Mouse (Mus musculus): ENCODE results near the gene Col23a1. TPM values are rescaled to one million over a fixed set of nuclear protein-coding genes. Genes with fewer than 3 reads are reported as not detected.

The Col23a1 gene
- polyA plus RNA-seq, 1 experiment, result 0.76 TPM

DNA sequence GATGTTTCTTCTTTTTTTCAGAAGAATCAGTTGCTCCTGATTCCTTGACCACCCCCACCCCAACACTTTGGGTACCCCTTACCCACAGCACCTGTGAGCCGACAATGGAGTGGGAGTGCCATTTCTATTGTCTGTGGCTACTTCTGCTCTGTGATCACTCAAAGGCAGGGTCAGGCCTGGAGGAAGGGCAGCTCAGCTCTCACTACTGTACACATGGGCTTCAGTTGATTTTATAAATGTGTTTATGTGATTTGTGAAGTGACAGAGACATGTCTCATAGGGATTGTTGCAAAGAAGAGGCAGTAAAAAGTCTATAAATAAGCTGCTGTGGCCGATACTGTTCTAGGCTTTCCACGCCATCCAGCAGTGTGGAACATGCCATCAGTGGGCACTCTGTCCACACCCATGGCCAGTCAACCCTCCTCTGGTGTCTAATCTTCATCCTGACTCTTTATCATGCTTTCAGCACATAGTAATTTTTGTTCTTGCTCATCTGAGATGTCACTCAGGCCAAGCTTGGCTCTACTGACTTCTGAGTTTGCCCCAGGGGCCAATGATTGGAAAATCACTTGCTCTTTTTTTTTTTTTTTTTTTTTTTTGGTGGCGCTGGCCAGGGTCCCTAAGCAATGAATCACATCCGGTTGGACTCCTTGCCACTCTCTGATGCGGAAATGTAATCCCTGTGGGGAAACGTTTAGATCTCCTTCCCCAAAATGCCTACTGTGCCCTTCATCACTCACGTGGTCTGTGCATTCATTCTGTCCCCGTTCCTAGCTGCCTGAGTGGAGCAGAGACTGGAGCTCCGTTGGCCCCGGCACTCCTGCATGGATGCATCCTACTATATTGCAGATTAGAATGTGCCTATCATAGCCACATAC lies 40.4 kb downstream of the Col23a1 start:
- no peak for TF ChIP-seq CTCF (IDR thresholded peaks at IDR 0.05; ENCODE audit: low read depth, low read length)
- no peak for TF ChIP-seq EP300 (IDR thresholded peaks at IDR 0.05; ENCODE audit: insufficient read depth, low read depth, low read length)
- no peak for TF ChIP-seq POLR2A (IDR thresholded peaks at IDR 0.05; ENCODE audit: insufficient read depth, low read length)
- H3K9me3 ChIP-seq (replicated peaks; ENCODE audit: control insufficient read depth, insufficient read depth, low read length, poor library complexity, severe bottlenecking), result no peaks in the 10 kb centered on the region
- H3K4me3 ChIP-seq (ENCODE audit: low read depth, low read length), result no peak overlapping the region
- H3K27ac ChIP-seq (ENCODE audit: insufficient read depth, low read length), result no peak overlapping the region
- H3K4me1 ChIP-seq (ENCODE audit: control insufficient read depth, insufficient read depth, low read length), result no peaks in the 10 kb centered on the region
- no peak overlapping the region for H3K9ac ChIP-seq (ENCODE audit: low read depth, poor library complexity, severe bottlenecking)
- no peaks in the 10 kb centered on the region for H3K36me3 ChIP-seq (ENCODE audit: control insufficient read depth, insufficient read depth, low read length, poor library complexity, severe bottlenecking)
- no peaks in the 10 kb centered on the region for H3K27me3 ChIP-seq (ENCODE audit: control insufficient read depth, insufficient read depth, low read length, poor library complexity, severe bottlenecking)

GRCm38 (mm10) chr11:51334017-51334416 lies 44.3 kb downstream of the Col23a1 start:
- Histone ChIP-seq H3K4me3 (ENCODE audit: low read depth, low read length) (no peak overlapping the region), H3K27ac (ENCODE audit: insufficient read depth, low read length) (no peak overlapping the region), H3K9me3 (replicated peaks; ENCODE audit: control insufficient read depth, insufficient read depth, low read length, poor library complexity, severe bottlenecking) (no peaks in the 10 kb centered on the region), H3K4me1 (ENCODE audit: control insufficient read depth, insufficient read depth, low read length) (no peaks in the 10 kb centered on the region), H3K36me3 (ENCODE audit: control insufficient read depth, insufficient read depth, low read length, poor library complexity, severe bottlenecking) (no peaks in the 10 kb centered on the region), H3K9ac (ENCODE audit: low read depth, poor library complexity, severe bottlenecking) (no peak overlapping the region), H3K27me3 (ENCODE audit: control insufficient read depth, insufficient read depth, low read length, poor library complexity, severe bottlenecking) (no peaks in the 10 kb centered on the region)
- TF ChIP-seq EP300 (IDR thresholded peaks at IDR 0.05; ENCODE audit: insufficient read depth, low read depth, low read length) (no peak), CTCF (IDR thresholded peaks at IDR 0.05; ENCODE audit: low read depth, low read length) (no peak), POLR2A (IDR thresholded peaks at IDR 0.05; ENCODE audit: insufficient read depth, low read length) (no peak)

DNA sequence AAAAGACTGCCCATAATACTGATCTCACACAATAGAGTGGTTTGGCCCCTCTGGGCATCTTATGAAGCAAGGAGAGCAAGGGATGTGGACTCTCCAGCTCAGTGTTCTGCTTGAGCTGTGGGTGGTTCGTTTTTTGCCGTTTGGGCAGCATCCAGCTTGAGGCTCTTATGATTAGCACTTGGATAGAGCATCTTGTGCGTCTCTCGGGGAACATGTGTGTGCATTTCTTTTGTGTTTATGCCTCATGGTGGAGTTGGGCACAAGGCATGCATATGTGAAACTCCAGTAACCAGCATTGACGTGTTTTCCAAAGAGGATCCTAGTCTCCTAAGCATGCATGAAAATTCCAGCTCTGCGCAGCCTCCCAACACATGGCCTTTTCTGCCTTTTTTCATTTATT lies 47.9 kb downstream of the Col23a1 start:
- Histone ChIP-seq H3K9ac (ENCODE audit: low read depth, poor library complexity, severe bottlenecking) (no peak overlapping the region), H3K4me3 (ENCODE audit: low read depth, low read length) (no peak overlapping the region), H3K4me1 (ENCODE audit: control insufficient read depth, insufficient read depth, low read length) (no peaks in the 10 kb centered on the region), H3K27me3 (ENCODE audit: control insufficient read depth, insufficient read depth, low read length, poor library complexity, severe bottlenecking) (no peaks in the 10 kb centered on the region), H3K36me3 (ENCODE audit: control insufficient read depth, insufficient read depth, low read length, poor library complexity, severe bottlenecking) (no peaks in the 10 kb centered on the region), H3K9me3 (replicated peaks; ENCODE audit: control insufficient read depth, insufficient read depth, low read length, poor library complexity, severe bottlenecking) (no peaks in the 10 kb centered on the region), H3K27ac (ENCODE audit: insufficient read depth, low read length) (no peak overlapping the region)
- no peak for TF ChIP-seq EP300 (IDR thresholded peaks at IDR 0.05; ENCODE audit: insufficient read depth, low read depth, low read length)
- TF ChIP-seq POLR2A (IDR thresholded peaks at IDR 0.05; ENCODE audit: insufficient read depth, low read length), result no peak
- TF ChIP-seq CTCF (IDR thresholded peaks at IDR 0.05; ENCODE audit: low read depth, low read length), result no peak

GRCm38 (mm10) chr11:51338416-51338815 lies 48.7 kb downstream of the Col23a1 start:
- H3K4me3 ChIP-seq (ENCODE audit: low read depth, low read length), result no peak overlapping the region
- TF ChIP-seq CTCF (IDR thresholded peaks at IDR 0.05; ENCODE audit: low read depth, low read length), result no peak
- no peak for TF ChIP-seq EP300 (IDR thresholded peaks at IDR 0.05; ENCODE audit: insufficient read depth, low read depth, low read length)
- no peak for TF ChIP-seq POLR2A (IDR thresholded peaks at IDR 0.05; ENCODE audit: insufficient read depth, low read length)
- no peaks in the 10 kb centered on the region for H3K9me3 ChIP-seq (replicated peaks; ENCODE audit: control insufficient read depth, insufficient read depth, low read length, poor library complexity, severe bottlenecking)
- H3K27ac ChIP-seq (ENCODE audit: insufficient read depth, low read length), result no peak overlapping the region
- H3K27me3 ChIP-seq (ENCODE audit: control insufficient read depth, insufficient read depth, low read length, poor library complexity, severe bottlenecking), result no peaks in the 10 kb centered on the region
- no peaks in the 10 kb centered on the region for H3K4me1 ChIP-seq (ENCODE audit: control insufficient read depth, insufficient read depth, low read length)
- H3K36me3 ChIP-seq (ENCODE audit: control insufficient read depth, insufficient read depth, low read length, poor library complexity, severe bottlenecking), result no peaks in the 10 kb centered on the region
- no peak overlapping the region for H3K9ac ChIP-seq (ENCODE audit: low read depth, poor library complexity, severe bottlenecking)

DNA sequence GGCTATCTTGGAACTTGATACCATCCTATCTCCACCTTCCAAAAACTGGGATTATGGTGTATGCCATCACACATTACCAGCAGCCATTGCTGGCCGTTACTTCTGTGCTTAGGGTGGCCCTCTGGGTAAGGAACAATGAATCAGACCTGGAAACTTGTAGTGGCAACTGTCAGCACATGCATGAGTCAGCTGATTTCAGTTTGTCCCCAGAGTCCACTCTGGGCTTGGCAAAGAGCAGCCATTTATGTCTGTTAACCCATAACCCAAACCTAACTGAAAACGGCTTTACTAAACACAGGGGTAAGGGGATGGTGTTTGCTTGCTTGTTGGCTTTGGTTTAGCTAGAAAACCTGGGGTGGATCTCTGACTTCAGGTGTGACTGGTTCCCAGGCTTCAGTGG lies 51.4 kb downstream of the Col23a1 start:
- H3K36me3 ChIP-seq (ENCODE audit: control insufficient read depth, insufficient read depth, low read length, poor library complexity, severe bottlenecking), result no peaks in the 10 kb centered on the region
- no peaks in the 10 kb centered on the region for H3K27me3 ChIP-seq (ENCODE audit: control insufficient read depth, insufficient read depth, low read length, poor library complexity, severe bottlenecking)
- TF ChIP-seq EP300 (IDR thresholded peaks at IDR 0.05; ENCODE audit: insufficient read depth, low read depth, low read length), result no peak
- no peak for TF ChIP-seq CTCF (IDR thresholded peaks at IDR 0.05; ENCODE audit: low read depth, low read length)
- no peak for TF ChIP-seq POLR2A (IDR thresholded peaks at IDR 0.05; ENCODE audit: insufficient read depth, low read length)
- no peak overlapping the region for H3K4me3 ChIP-seq (ENCODE audit: low read depth, low read length)
- no peaks in the 10 kb centered on the region for H3K9me3 ChIP-seq (replicated peaks; ENCODE audit: control insufficient read depth, insufficient read depth, low read length, poor library complexity, severe bottlenecking)
- H3K9ac ChIP-seq (ENCODE audit: low read depth, poor library complexity, severe bottlenecking), result no peak overlapping the region
- no peak overlapping the region for H3K27ac ChIP-seq (ENCODE audit: insufficient read depth, low read length)
- H3K4me1 ChIP-seq (ENCODE audit: control insufficient read depth, insufficient read depth, low read length), result no peaks in the 10 kb centered on the region

- Histone ChIP-seq H3K9me3 (replicated peaks; ENCODE audit: control insufficient read depth, insufficient read depth, low read length, poor library complexity, severe bottlenecking) (no peaks in the 10 kb centered on the region), H3K9ac (ENCODE audit: low read depth, poor library complexity, severe bottlenecking) (no peak overlapping the region), H3K4me3 (ENCODE audit: low read depth, low read length) (no peak overlapping the region), H3K36me3 (ENCODE audit: control insufficient read depth, insufficient read depth, low read length, poor library complexity, severe bottlenecking) (no peaks in the 10 kb centered on the region), H3K27me3 (ENCODE audit: control insufficient read depth, insufficient read depth, low read length, poor library complexity, severe bottlenecking) (no peaks in the 10 kb centered on the region), H3K4me1 (ENCODE audit: control insufficient read depth, insufficient read depth, low read length) (no peaks in the 10 kb centered on the region), H3K27ac (ENCODE audit: insufficient read depth, low read length) (no peak overlapping the region)
- TF ChIP-seq EP300 (IDR thresholded peaks at IDR 0.05; ENCODE audit: insufficient read depth, low read depth, low read length), result no peak
- TF ChIP-seq CTCF (IDR thresholded peaks at IDR 0.05; ENCODE audit: low read depth, low read length), result no peak
- TF ChIP-seq POLR2A (IDR thresholded peaks at IDR 0.05; ENCODE audit: insufficient read depth, low read length), result no peak
Observed at GRCm38 (mm10) chr11:51342776-51343175, 53.1 kb downstream of the Col23a1 start.
